Mouse (Mus musculus) kidney, embryonic 16.5 days (tissue): ENCODE data around the gene Ctr9. TPM values are rescaled to one million over a fixed set of nuclear protein-coding genes. Genes with fewer than 3 reads are reported as not detected.

Experiments
- ATAC-seq: fragments of 200-750 bp; cut with Nextera tagmentation; 2 replicates; pipeline ENCODE4 v1.8.0; 2017; ENCODE audit warnings: moderate TSS enrichment; ENCODE audit not compliant: low FRiP score, low TSS enrichment
- H3K27ac ChIP-seq: fragments of 300-500 bp; sonication (generic); 2 replicates; pipeline ENCODE4 v1.5.1; 2014; ENCODE audit warnings: low read length
- H3K27me3 ChIP-seq: fragments of 300-500 bp; sonication (generic); 2 replicates; pipeline ENCODE4 v1.6.1; 2014; ENCODE audit warnings: low read length, control low read depth, mixed read lengths; ENCODE audit not compliant: insufficient read depth
- H3K36me3 ChIP-seq: fragments of 300-500 bp; sonication (generic); 2 replicates; pipeline ENCODE4 v1.6.1; 2014; ENCODE audit warnings: low read length, control low read depth, mixed read lengths; ENCODE audit not compliant: insufficient read depth
- H3K4me1 ChIP-seq: fragments of 300-500 bp; sonication (generic); 2 replicates; pipeline ENCODE4 v1.6.1; 2014; ENCODE audit warnings: low read length, control low read depth, mixed read lengths; ENCODE audit not compliant: insufficient read depth
- H3K4me2 ChIP-seq: fragments of 300-500 bp; sonication (generic); replicated peaks from 2 replicates; pipeline ENCODE4 v1.6.1; 2014; ENCODE audit warnings: low read depth, low read length
- H3K4me3 ChIP-seq: fragments of 300-500 bp; sonication (generic); 2 replicates; pipeline ENCODE4 v1.5.1; 2014; ENCODE audit warnings: mild to moderate bottlenecking, low read length
- H3K9ac ChIP-seq: fragments of 300-500 bp; sonication (generic); replicated peaks from 2 replicates; pipeline ENCODE4 v1.6.1; 2014; ENCODE audit warnings: low read length
- H3K9me3 ChIP-seq: fragments of 300-500 bp; sonication (generic); 2 replicates; pipeline ENCODE4 v1.6.1; 2016; ENCODE audit warnings: low read length, control low read depth
- WGBS: fragments of 180-500 bp; shearing (Covaris S2); extraction: QIAGEN DNeasy Blood & Tissue Kit; methylation state at CpG from one replicate; pipeline ENCODE4 v1.1.7; 2014; 5-methylcytosine and 5-hydroxymethylcytosine counted together
- polyA plus RNA-seq: library from polyadenylated mRNA; unstranded; fragments of >200 nt; fragmentation: Nextera tagmentation; extraction: Ambion mirVana; gene quantifications from 2 replicates; pipeline ENCODE4 v1.2.1, GENCODE M21; 2015

Gene Ctr9
- polyA plus RNA-seq, 1 experiment from 2014 or later: 79.0 TPM

- no peaks in the 10 kb centered on the region for H3K27me3 ChIP-seq
- H3K36me3 ChIP-seq: no peaks in the 10 kb centered on the region
- no peaks in the 10 kb centered on the region for H3K9me3 ChIP-seq
- ATAC-seq: 0 out of 2 replicates have a peak, but pooled peaks have one; percentile 18
- H3K4me1 ChIP-seq: peaks cover 35% of the 10 kb centered on the region
- no peak overlapping the region for H3K4me2 ChIP-seq
- 60% methylated on average over 5 of the region's 5 CpGs for WGBS
- no peak overlapping the region for H3K9ac ChIP-seq
- H3K4me3 ChIP-seq: no peak overlapping the region
- H3K27ac ChIP-seq: peak overlapping the region; percentile 89
Measured at GRCm38 (mm10) chr7:110990356-110991220, 38.2 kb upstream of the Ctr9 start.

DNA sequence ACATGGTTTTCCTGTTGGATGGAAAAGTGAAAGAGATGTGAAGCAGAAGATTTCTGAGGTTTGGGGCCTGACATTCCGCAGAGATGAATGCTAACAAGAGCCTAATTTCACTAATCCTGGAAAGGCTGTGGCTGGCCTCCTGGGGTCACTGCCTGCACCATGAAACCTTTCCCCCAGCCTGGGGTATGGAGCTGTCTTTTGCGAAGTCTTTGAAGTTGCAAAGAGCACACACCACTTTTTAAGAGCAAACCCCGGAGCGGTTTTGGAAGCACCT lies 37.6 kb upstream of the Ctr9 start:
- Histone ChIP-seq H3K4me1 (peaks cover 31% of the 10 kb centered on the region), H3K4me2 (no peak overlapping the region), H3K4me3 (no peak overlapping the region), H3K27me3 (no peaks in the 10 kb centered on the region), H3K27ac (peak overlapping the region; percentile 12; the same call in 1 of the 2 replicates), H3K9me3 (no peaks in the 10 kb centered on the region), H3K9ac (no peak overlapping the region), H3K36me3 (no peaks in the 10 kb centered on the region)
- WGBS: 63% methylated on average over 4 of the region's 4 CpGs
- no peak for ATAC-seq

DNA sequence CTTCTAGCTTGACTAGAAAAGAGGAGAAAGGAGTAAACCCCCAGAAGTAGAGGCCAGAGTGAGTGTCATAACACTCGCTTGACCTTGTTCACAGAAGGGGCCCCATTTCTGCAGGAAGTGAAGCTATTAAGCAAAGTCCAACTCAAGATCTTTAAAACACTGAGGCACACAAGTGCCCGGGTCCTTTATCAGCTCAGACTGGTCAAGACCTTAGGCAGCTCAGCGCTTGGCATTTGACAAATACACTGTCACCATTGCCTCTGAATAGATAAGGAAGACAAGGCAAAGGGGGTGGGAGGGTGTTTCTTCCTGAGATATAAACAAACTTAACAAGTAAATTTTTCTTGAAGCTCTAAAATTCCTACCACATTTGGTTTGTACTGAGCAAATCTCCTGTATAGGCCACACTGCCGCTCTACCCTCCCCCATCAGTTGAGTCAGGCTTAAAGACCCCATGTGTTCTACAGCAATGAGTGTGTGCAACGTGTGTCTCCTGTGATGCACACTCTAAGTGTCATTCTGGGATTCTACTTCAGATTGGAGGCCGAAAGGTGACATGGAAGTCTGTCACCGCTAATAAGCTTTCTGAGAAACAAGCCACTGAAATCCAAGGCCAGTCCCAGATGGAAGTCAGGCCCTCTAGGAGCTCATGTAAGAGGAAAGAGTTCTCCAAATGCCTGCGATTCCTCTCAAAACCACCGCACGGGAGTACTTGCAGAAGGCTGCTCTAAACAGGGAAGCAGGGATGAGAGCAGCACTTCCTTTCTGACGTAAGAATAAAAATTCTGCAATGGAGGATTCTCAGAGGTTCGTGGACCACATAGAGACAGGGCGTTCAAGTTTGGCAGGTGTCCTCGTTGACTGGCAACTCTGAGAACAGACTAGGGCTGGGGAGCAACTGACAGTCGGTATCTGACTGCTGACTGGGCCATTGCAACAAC lies 29.6 kb upstream of the Ctr9 start:
- no peak for ATAC-seq

DNA sequence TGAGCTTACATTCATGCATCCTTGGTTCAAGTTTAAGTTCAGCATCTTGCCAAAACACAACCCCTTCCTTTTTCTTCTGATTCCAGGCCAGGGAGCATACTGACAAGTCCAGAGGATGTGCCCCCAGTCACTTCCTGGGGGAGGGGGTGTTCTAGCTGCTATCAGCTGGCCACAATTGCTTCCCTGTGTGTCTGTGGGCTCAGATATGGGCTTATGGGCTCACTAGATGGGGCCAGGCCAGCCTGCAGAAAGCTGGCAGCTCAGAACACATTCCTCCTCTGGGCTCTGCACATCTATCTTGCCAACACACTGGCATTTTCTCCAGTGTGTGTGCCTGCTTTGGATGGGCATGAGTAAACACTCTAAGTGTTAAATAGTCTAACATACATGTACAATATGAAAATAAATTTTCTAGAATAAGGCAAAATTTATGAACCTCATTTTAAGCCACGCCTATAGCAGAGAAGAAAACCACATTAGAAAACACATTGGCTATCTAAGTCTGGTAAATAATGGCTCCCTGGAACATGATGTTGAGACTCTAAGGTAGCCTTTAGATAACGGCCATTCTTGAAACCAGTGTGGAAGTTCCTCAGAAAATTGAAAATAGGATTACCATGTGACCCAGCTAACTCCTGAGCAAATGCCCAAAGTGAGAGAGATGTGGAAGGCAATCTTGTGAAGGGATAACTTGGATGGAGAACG lies 24.5 kb upstream of the Ctr9 start:
- H3K27ac ChIP-seq: no peak overlapping the region

More for the DNA sequence above, 29.6 kb upstream of the Ctr9 start:
- 81% methylated on average over 15 of the region's 15 CpGs for WGBS
- H3K27ac ChIP-seq: no peak overlapping the region
- H3K36me3 ChIP-seq: no peaks in the 10 kb centered on the region
- H3K9me3 ChIP-seq: no peaks in the 10 kb centered on the region
- H3K4me1 ChIP-seq: no peaks in the 10 kb centered on the region
- H3K9ac ChIP-seq: no peak overlapping the region
- no peak overlapping the region for H3K4me2 ChIP-seq
- no peaks in the 10 kb centered on the region for H3K27me3 ChIP-seq
- H3K4me3 ChIP-seq: no peak overlapping the region

GRCm38 (mm10) chr7:111014039-111014605 lies 14.6 kb upstream of the Ctr9 start:
- Histone ChIP-seq H3K27me3 (no peaks in the 10 kb centered on the region), H3K4me3 (no peak overlapping the region), H3K9ac (no peak overlapping the region), H3K4me1 (peaks cover 4% of the 10 kb centered on the region; the same call in 1 of the 2 replicates), H3K9me3 (no peaks in the 10 kb centered on the region), H3K4me2 (no peak overlapping the region), H3K27ac (no peak overlapping the region), H3K36me3 (no peaks in the 10 kb centered on the region)
- WGBS: 76% methylated on average over 7 of the region's 7 CpGs
- ATAC-seq: no peak

More for the DNA sequence above, 24.5 kb upstream of the Ctr9 start:
- Histone ChIP-seq H3K9me3 (no peaks in the 10 kb centered on the region), H3K36me3 (no peaks in the 10 kb centered on the region), H3K9ac (no peak overlapping the region), H3K27me3 (no peaks in the 10 kb centered on the region), H3K4me1 (no peaks in the 10 kb centered on the region), H3K4me2 (no peak overlapping the region), H3K4me3 (no peak overlapping the region)
- 96% methylated on average over 3 of the region's 3 CpGs for WGBS
- ATAC-seq: no peak

DNA sequence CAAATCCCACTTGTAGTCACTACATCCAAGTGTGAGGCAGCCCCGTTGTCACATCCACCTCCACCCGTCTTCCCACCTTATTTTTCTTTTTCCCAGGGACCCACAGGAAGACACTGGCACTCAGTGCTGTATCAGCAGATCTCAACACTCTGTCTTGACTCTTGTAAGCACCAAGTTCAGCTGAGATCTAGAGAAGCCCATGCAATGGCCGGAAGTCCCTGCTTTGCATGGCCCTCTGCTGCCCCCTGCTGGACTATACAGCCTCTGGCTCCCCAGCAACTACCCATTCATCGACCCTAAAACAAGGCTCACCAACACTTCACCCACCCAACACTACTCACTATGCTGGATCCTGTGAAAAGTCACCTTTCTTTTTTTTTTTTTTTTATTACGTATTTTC lies 13.9 kb upstream of the Ctr9 start:
- Histone ChIP-seq H3K4me1 (peaks cover 4% of the 10 kb centered on the region; the same call in 1 of the 2 replicates), H3K36me3 (no peaks in the 10 kb centered on the region), H3K9ac (no peak overlapping the region), H3K9me3 (no peaks in the 10 kb centered on the region), H3K4me3 (no peak overlapping the region), H3K4me2 (no peak overlapping the region), H3K27ac (no peak overlapping the region), H3K27me3 (no peaks in the 10 kb centered on the region)
- ATAC-seq: peak; percentile 82
- WGBS: 24% methylated on average over 5 of the region's 5 CpGs

- H3K4me1 ChIP-seq: peaks cover 9% of the 10 kb centered on the region; the same call in 1 of the 2 replicates
- no peaks in the 10 kb centered on the region for H3K36me3 ChIP-seq
- WGBS: 71% methylated on average over 5 of the region's 5 CpGs
- no peak for ATAC-seq
- no peak overlapping the region for H3K4me3 ChIP-seq
- no peaks in the 10 kb centered on the region for H3K27me3 ChIP-seq
- no peak overlapping the region for H3K27ac ChIP-seq
- H3K9me3 ChIP-seq: no peaks in the 10 kb centered on the region
- no peak overlapping the region for H3K4me2 ChIP-seq
- no peak overlapping the region for H3K9ac ChIP-seq
Measured at GRCm38 (mm10) chr7:111015731-111016130, 13.0 kb upstream of the Ctr9 start.

DNA sequence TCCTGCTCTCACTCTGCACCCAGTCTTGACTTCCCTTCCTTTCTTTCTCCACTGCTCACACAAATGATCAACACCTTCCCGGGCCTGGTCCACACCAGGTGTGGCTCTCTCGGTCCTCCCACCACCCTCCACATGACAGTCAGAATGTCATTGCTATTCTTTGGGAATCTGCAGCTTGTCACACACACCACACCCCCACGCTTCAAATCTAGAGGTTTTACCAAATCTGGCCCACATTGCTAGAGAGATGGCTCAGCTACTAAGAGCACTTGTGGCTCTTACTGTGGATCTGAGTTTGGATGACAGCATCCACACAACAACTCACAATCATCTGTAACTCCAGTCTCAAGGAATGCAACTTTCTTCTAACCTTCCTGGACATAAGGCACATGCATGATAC lies 11.8 kb upstream of the Ctr9 start:
- no peak overlapping the region for H3K27ac ChIP-seq
- 0 out of 2 replicates have a peak, but pooled peaks cover 2% of the 10 kb centered on the region for H3K9me3 ChIP-seq
- no peaks in the 10 kb centered on the region for H3K27me3 ChIP-seq
- H3K9ac ChIP-seq: no peak overlapping the region
- no peak for ATAC-seq
- no peaks in the 10 kb centered on the region for H3K36me3 ChIP-seq
- H3K4me2 ChIP-seq: no peak overlapping the region
- peaks cover 9% of the 10 kb centered on the region; the same call in 1 of the 2 replicates for H3K4me1 ChIP-seq
- no peak overlapping the region for H3K4me3 ChIP-seq
- 67% methylated on average over 3 of the region's 3 CpGs for WGBS

DNA sequence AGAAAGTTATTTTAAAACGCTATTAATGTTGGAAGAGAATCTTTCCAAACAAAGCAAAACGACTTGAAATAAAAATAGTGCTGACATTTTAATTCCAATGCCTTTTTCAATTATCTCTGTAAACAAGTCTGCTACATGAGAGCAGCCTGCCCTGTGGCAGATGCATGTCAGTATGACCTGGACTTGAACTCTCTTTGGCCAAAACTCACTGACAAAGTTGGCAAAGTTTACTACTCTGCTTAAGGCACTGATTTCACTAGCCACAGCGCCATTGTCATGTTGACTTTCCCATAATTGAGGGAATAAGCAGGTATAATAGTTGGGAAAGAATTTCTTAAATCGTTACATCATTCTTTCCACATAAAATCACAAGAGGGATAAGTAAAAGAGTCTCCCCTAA lies 7.9 kb upstream of the Ctr9 start:
- Histone ChIP-seq H3K4me2 (no peak overlapping the region), H3K36me3 (no peaks in the 10 kb centered on the region), H3K4me3 (no peak overlapping the region), H3K27me3 (no peaks in the 10 kb centered on the region), H3K9ac (no peak overlapping the region), H3K9me3 (0 out of 2 replicates have a peak, but pooled peaks cover 2% of the 10 kb centered on the region), H3K27ac (no peak overlapping the region), H3K4me1 (peaks cover 20% of the 10 kb centered on the region; the same call in 1 of the 2 replicates)
- WGBS: 61% methylated on average over 4 of the region's 4 CpGs
- no peak for ATAC-seq
